Mouse (Mus musculus) midbrain, embryonic 11.5 days (tissue): ENCODE data around the gene BC052040. TPM values are rescaled to one million over a fixed set of nuclear protein-coding genes. Genes with fewer than 3 reads are reported as not detected.

Experiments
- ATAC-seq: fragments of 200-750 bp; cut with Nextera tagmentation; 2 replicates; pipeline ENCODE4 v1.8.0; 2017; ENCODE audit warnings: moderate TSS enrichment, moderate library complexity; ENCODE audit not compliant: low FRiP score
- DNase-seq: peaks from one replicate; pipeline ENCODE4 v3.0.0; 2015; ENCODE audit warnings: low spot score; ENCODE audit errors: missing footprints
- H3K27ac ChIP-seq: fragments of 300-500 bp; sonication (generic); 2 replicates; pipeline ENCODE4 v1.5.1; 2014; ENCODE audit warnings: low read depth, low read length
- H3K27me3 ChIP-seq: fragments of 300-500 bp; sonication (generic); 2 replicates; pipeline ENCODE4 v1.6.1; 2014; ENCODE audit warnings: mild to moderate bottlenecking, low read length, moderate library complexity, mixed read lengths; ENCODE audit not compliant: control insufficient read depth, insufficient read depth
- H3K36me3 ChIP-seq: fragments of 300-500 bp; sonication (generic); 2 replicates; pipeline ENCODE4 v1.6.1; 2014; ENCODE audit warnings: mild to moderate bottlenecking, low read length, moderate library complexity, mixed read lengths; ENCODE audit not compliant: control insufficient read depth, insufficient read depth
- H3K4me1 ChIP-seq: fragments of 300-500 bp; sonication (generic); 2 replicates; pipeline ENCODE4 v1.6.1; 2014; ENCODE audit warnings: low read length; ENCODE audit not compliant: control insufficient read depth, insufficient read depth
- H3K4me2 ChIP-seq: fragments of 300-500 bp; sonication (generic); 2 replicates; pipeline ENCODE4 v1.6.1; 2014; ENCODE audit warnings: mild to moderate bottlenecking, moderate library complexity
- H3K4me3 ChIP-seq: fragments of 300-500 bp; sonication (generic); 2 replicates; pipeline ENCODE4 v1.5.1; 2014; ENCODE audit warnings: low read depth, low read length
- H3K9ac ChIP-seq: fragments of 300-500 bp; sonication (generic); 2 replicates; pipeline ENCODE4 v1.6.1; 2014; ENCODE audit warnings: low read length
- H3K9me3 ChIP-seq: fragments of 300-500 bp; sonication (generic); 2 replicates; pipeline ENCODE4 v1.6.1; 2016; ENCODE audit warnings: low read length; ENCODE audit not compliant: control insufficient read depth
- WGBS: fragments of 180-500 bp; shearing (Covaris S2); extraction: QIAGEN DNeasy Blood & Tissue Kit; methylation state at CpG from one replicate; pipeline ENCODE4 v1.1.7; 2014; 5-methylcytosine and 5-hydroxymethylcytosine counted together
- polyA plus RNA-seq: library from polyadenylated mRNA; unstranded; fragments of >200 nt; fragmentation: Nextera tagmentation; extraction: Ambion mirVana; gene quantifications from 2 replicates; pipeline ENCODE4 v1.2.1, GENCODE M21; 2014

Gene BC052040
- polyA plus RNA-seq, 1 experiment from 2014 or later, result 19.6 TPM

- H3K4me2 ChIP-seq, result no peak overlapping the region
- no peak for ATAC-seq
- H3K27ac ChIP-seq, result no peak overlapping the region
- H3K4me3 ChIP-seq, result no peak overlapping the region
- H3K9me3 ChIP-seq, result no peaks in the 10 kb centered on the region
- H3K36me3 ChIP-seq, result no peaks in the 10 kb centered on the region
- DNase-seq, result no peak
- H3K27me3 ChIP-seq, result no peaks in the 10 kb centered on the region
- no peaks in the 10 kb centered on the region for H3K4me1 ChIP-seq
- no peak overlapping the region for H3K9ac ChIP-seq
- 86% methylated on average over 5 of the region's 5 CpGs for WGBS
These were observed 199.1 kb downstream of the BC052040 start for GRCm38 (mm10) chr2:115780546-115781011.

DNA sequence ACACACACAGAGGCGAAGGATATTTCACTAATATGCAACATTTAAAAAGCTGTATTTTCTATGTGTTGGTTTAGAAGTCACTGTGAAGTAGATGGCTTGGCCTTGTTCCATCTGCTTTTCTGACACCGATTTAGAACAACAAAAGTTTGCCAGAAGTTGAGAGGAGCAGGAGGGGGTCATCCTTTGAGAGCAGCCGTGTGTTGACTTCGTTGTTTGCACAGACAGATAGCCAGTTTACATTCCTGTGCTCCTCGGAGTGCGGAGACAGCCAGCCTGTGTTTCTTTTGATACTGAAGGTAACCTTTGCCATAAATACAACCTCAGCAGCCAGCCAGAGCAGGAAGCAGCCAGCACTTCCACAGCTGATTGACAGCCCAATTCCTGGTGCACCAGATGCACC is 204.2 kb downstream of the BC052040 start:
- 45% methylated on average over 6 of the region's 6 CpGs for WGBS
- ATAC-seq, result no peak
- Histone ChIP-seq H3K27ac (no peak overlapping the region), H3K9ac (no peak overlapping the region), H3K36me3 (no peaks in the 10 kb centered on the region), H3K27me3 (no peaks in the 10 kb centered on the region), H3K9me3 (no peaks in the 10 kb centered on the region), H3K4me3 (no peak overlapping the region), H3K4me2 (no peak overlapping the region), H3K4me1 (no peaks in the 10 kb centered on the region)
- no peak for DNase-seq

DNA sequence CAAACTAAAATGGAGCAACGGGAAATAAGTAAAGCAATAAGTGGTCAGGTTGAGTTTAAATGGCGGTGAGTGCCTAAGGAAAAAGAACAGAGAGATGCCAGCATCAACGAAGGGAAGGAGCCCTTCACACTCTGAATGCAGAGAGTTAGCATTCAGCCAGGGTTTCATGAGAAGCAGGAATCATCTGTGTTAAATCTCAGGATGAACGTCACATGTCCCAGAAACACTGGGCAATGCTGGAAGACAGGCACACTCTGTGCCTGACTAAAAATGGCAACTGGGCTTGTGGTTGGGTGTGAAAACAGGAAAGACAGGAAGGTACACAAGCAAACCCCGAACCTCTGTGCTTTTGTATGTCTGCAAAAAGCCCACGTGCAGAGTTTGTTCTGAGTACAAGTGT is 217.3 kb downstream of the BC052040 start:
- no peak overlapping the region for H3K9ac ChIP-seq
- H3K4me2 ChIP-seq, result no peak overlapping the region
- no peak overlapping the region for H3K4me3 ChIP-seq
- ATAC-seq, result no peak
- DNase-seq, result no peak
- no peaks in the 10 kb centered on the region for H3K27me3 ChIP-seq
- H3K27ac ChIP-seq, result no peak overlapping the region
- no peaks in the 10 kb centered on the region for H3K9me3 ChIP-seq
- H3K4me1 ChIP-seq, result no peaks in the 10 kb centered on the region
- 79% methylated on average over 6 of the region's 6 CpGs for WGBS
- H3K36me3 ChIP-seq, result no peaks in the 10 kb centered on the region

DNA sequence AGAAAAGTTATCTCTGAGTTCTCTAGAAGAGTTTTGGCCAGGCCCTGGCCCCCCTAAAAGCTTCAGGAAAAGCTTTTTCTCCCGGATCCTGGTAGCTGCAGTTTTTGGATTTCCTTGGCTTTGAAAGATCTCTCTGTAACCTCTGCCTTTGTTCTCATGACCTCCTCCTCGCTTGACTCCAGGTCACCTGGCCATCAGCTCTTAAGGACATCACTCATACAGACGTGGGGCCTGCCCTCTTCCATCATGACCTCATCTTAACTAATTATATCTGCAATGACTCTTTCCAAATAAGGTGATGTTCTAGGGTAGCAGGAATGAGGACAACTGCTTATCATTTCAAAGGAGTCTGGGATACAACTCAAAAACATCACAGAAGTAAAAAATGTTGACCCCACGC is 226.9 kb downstream of the BC052040 start:
- no peak for DNase-seq
- Histone ChIP-seq H3K4me2 (no peak overlapping the region), H3K27ac (no peak overlapping the region), H3K4me1 (no peaks in the 10 kb centered on the region), H3K27me3 (no peaks in the 10 kb centered on the region), H3K9me3 (no peaks in the 10 kb centered on the region), H3K36me3 (no peaks in the 10 kb centered on the region), H3K9ac (no peak overlapping the region), H3K4me3 (no peak overlapping the region)
- WGBS, result 67% methylated on average over 4 of the region's 4 CpGs
- ATAC-seq, result no peak

- ATAC-seq, result no peak
- DNase-seq, result no peak
- no peaks in the 10 kb centered on the region for H3K27me3 ChIP-seq
- no peak overlapping the region for H3K4me2 ChIP-seq
- no peaks in the 10 kb centered on the region for H3K9me3 ChIP-seq
- no peak overlapping the region for H3K27ac ChIP-seq
- H3K4me1 ChIP-seq, result no peaks in the 10 kb centered on the region
- H3K4me3 ChIP-seq, result no peak overlapping the region
- no peaks in the 10 kb centered on the region for H3K36me3 ChIP-seq
- 71% methylated on average over 11 of the region's 11 CpGs for WGBS
- H3K9ac ChIP-seq, result no peak overlapping the region
These were observed 231.8 kb downstream of the BC052040 start for GRCm38 (mm10) chr2:115813316-115813715.

GRCm38 (mm10) chr2:115813721-115814120 is 232.2 kb downstream of the BC052040 start:
- Histone ChIP-seq H3K27me3 (no peaks in the 10 kb centered on the region), H3K27ac (no peak overlapping the region), H3K36me3 (no peaks in the 10 kb centered on the region), H3K4me1 (no peaks in the 10 kb centered on the region), H3K4me3 (no peak overlapping the region), H3K9me3 (no peaks in the 10 kb centered on the region), H3K9ac (no peak overlapping the region), H3K4me2 (no peak overlapping the region)
- 81% methylated on average over 6 of the region's 6 CpGs for WGBS
- ATAC-seq (no peak), DNase-seq (no peak)

DNA sequence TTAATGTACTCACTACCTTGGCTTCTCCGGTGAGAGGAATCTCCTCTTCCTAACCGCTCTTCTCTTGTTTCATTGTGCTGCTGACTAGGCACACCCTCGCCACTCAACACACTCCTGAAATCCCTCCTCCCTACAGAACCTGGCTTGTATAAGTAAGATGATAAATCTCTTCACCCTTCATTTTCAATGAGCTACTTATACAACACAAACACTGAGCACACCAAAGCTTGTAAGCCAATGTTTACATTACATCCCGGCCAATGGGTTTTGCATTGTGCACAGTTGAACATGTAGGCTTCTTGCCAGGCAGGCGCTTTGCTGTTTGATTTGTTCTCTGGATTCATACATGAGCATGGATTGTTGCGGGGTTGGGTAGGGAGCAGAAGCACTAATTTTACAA is 236.4 kb downstream of the BC052040 start:
- H3K36me3 ChIP-seq, result no peaks in the 10 kb centered on the region
- H3K27me3 ChIP-seq, result no peaks in the 10 kb centered on the region
- no peak overlapping the region for H3K27ac ChIP-seq
- DNase-seq, result no peak
- H3K4me3 ChIP-seq, result no peak overlapping the region
- no peaks in the 10 kb centered on the region for H3K9me3 ChIP-seq
- no peak overlapping the region for H3K9ac ChIP-seq
- ATAC-seq, result no peak; the same call in 1 of the 2 replicates
- 81% methylated on average over 6 of the region's 6 CpGs for WGBS
- no peak overlapping the region for H3K4me2 ChIP-seq
- no peaks in the 10 kb centered on the region for H3K4me1 ChIP-seq

- H3K4me1 ChIP-seq, result no peaks in the 10 kb centered on the region
- H3K9me3 ChIP-seq, result no peaks in the 10 kb centered on the region
- no peaks in the 10 kb centered on the region for H3K36me3 ChIP-seq
- 94% methylated on average over 5 of the region's 5 CpGs for WGBS
- no peak overlapping the region for H3K27ac ChIP-seq
- H3K4me2 ChIP-seq, result no peak overlapping the region
- ATAC-seq (no peak), DNase-seq (no peak)
- H3K9ac ChIP-seq, result no peak overlapping the region
- no peak overlapping the region for H3K4me3 ChIP-seq
- no peaks in the 10 kb centered on the region for H3K27me3 ChIP-seq
These were observed 240.8 kb downstream of the BC052040 start for GRCm38 (mm10) chr2:115822361-115822760.
